Mouse (Mus musculus): ENCODE measurements around the gene Prr19. TPM values are rescaled to one million over a fixed set of nuclear protein-coding genes. Genes with fewer than 3 reads are reported as not detected.

The Prr19 gene
- polyA plus RNA-seq, 1 experiment from 2014 or later, result 2.3 TPM

Other genes with a start within 250 kb of the Prr19 start
- 16.1 and 18.0 TPM in 2 replicates for gene Grik5, start 229.1 kb upstream of the Prr19 start, polyA plus RNA-seq (2015; fragmentation: Nextera tagmentation; extraction: Ambion mirVana)
- gene Zfp574, start 228.8 kb upstream of the Prr19 start, polyA plus RNA-seq (2015; fragmentation: Nextera tagmentation; extraction: Ambion mirVana), result 33.8 and 34.0 TPM in 2 replicates
- gene Pou2f2, start 121.7 kb upstream of the Prr19 start, polyA plus RNA-seq (2015; fragmentation: Nextera tagmentation; extraction: Ambion mirVana), result 33.2 and 39.7 TPM in 2 replicates
- gene Dedd2, start 80.8 kb upstream of the Prr19 start, polyA plus RNA-seq (2015; fragmentation: Nextera tagmentation; extraction: Ambion mirVana), result 14.0 and 15.4 TPM in 2 replicates
- gene Zfp526, start 80.0 kb upstream of the Prr19 start, polyA plus RNA-seq (2015; fragmentation: Nextera tagmentation; extraction: Ambion mirVana), result 1.6 and 1.9 TPM in 2 replicates
- 13.9 and 14.6 TPM in 2 replicates for gene Gsk3a, start 63.6 kb upstream of the Prr19 start, polyA plus RNA-seq (2015; fragmentation: Nextera tagmentation; extraction: Ambion mirVana)
- gene Erf, start 50.6 kb upstream of the Prr19 start, polyA plus RNA-seq (2015; fragmentation: Nextera tagmentation; extraction: Ambion mirVana), result 4.0 and 4.2 TPM in 2 replicates
- 36.9 and 42.4 TPM in 2 replicates for gene Cic, start 33.7 kb upstream of the Prr19 start, polyA plus RNA-seq (2015; fragmentation: Nextera tagmentation; extraction: Ambion mirVana)
- gene Pafah1b3, start 3.4 kb upstream of the Prr19 start, polyA plus RNA-seq (2015; fragmentation: Nextera tagmentation; extraction: Ambion mirVana), result 619 and 632 TPM in 2 replicates
- 49.5 and 50.6 TPM in 2 replicates for gene Tmem145, start 4.7 kb downstream of the Prr19 start, polyA plus RNA-seq (2015; fragmentation: Nextera tagmentation; extraction: Ambion mirVana)
- 18.7 and 20.4 TPM in 2 replicates for gene Megf8, start 15.8 kb downstream of the Prr19 start, polyA plus RNA-seq (2015; fragmentation: Nextera tagmentation; extraction: Ambion mirVana)
- not detected in 2 replicates for gene Cnfn, start 68.3 kb downstream of the Prr19 start, polyA plus RNA-seq (2015; fragmentation: Nextera tagmentation; extraction: Ambion mirVana)
- gene Lipe, start 97.3 kb downstream of the Prr19 start, polyA plus RNA-seq (2015; fragmentation: Nextera tagmentation; extraction: Ambion mirVana), result 9.8 and 10.6 TPM in 2 replicates
- gene Cxcl17, start 111.5 kb downstream of the Prr19 start, polyA plus RNA-seq (2015; fragmentation: Nextera tagmentation; extraction: Ambion mirVana), result 0.23 and 0.82 TPM in 2 replicates
- 0.88 and 0.96 TPM in 2 replicates for gene Ceacam1, start 176.2 kb downstream of the Prr19 start, polyA plus RNA-seq (2015; fragmentation: Nextera tagmentation; extraction: Ambion mirVana)
- gene Ceacam2, start 238.4 kb downstream of the Prr19 start, polyA plus RNA-seq (2015; fragmentation: Nextera tagmentation; extraction: Ambion mirVana), result 0.12 and 0.16 TPM in 2 replicates

All from hindbrain, embryonic 13.5 days (tissue).